Mouse (Mus musculus) ES-E14 (cell line): ENCODE results near the gene Gm6685.

Source experiments
- CHD2 ChIP-seq: IDR thresholded peaks from 2 replicates; pipeline ENCODE4 v1.6.1; 2014; ENCODE audit warnings: mild to moderate bottlenecking, low read depth, low read length, inconsistent platforms
- HCFC1 ChIP-seq: IDR thresholded peaks from 2 replicates; pipeline ENCODE4 v1.6.1; 2012; ENCODE audit warnings: low read length, inconsistent platforms, borderline replicate concordance; ENCODE audit not compliant: insufficient read depth
- MAFK ChIP-seq: IDR thresholded peaks from 2 replicates; pipeline ENCODE4 v1.6.1; 2014; ENCODE audit warnings: mild to moderate bottlenecking, low read depth, low read length, inconsistent platforms; ENCODE audit not compliant: insufficient read depth
- ZC3H11A ChIP-seq: IDR thresholded peaks from 2 replicates; pipeline ENCODE4 v1.6.1; 2012; ENCODE audit warnings: low read depth, mild to moderate bottlenecking, inconsistent platforms, low read length, borderline replicate concordance
- ZNF384 ChIP-seq: IDR thresholded peaks from 2 replicates; pipeline ENCODE4 v1.6.1; 2012; ENCODE audit warnings: low read depth, low read length, inconsistent platforms

DNA sequence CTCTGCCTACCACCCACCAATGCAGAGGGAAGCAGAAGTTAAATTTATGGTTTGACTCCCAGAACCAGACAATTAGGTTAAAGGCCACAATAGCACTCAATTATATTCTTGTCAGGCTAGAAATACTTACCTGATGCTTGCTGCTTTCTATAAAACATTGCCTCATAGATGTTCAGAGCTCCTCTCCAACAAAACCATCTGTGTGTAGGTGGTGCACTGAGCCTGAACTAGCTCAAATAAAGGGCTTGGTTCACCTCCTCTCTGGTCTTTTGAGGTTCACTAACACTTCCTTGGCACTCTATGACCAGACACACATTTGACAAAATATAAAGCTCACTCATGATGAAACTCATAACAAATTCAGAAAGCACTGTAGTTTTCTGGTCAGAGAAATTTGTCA, 36.2 kb upstream of the Gm6685 start:
- no peak for TF ChIP-seq CHD2
- TF ChIP-seq ZC3H11A = no peak
- TF ChIP-seq HCFC1 = no peak
- no peak for TF ChIP-seq MAFK
- no peak for TF ChIP-seq ZNF384
